Mouse (Mus musculus): ENCODE results near the gene Pitpnb. TPM values are rescaled to one million over a fixed set of nuclear protein-coding genes. Genes with fewer than 3 reads are reported as not detected.

Pitpnb gene
- polyA plus RNA-seq, 1 experiment: 71.6 TPM

DNA sequence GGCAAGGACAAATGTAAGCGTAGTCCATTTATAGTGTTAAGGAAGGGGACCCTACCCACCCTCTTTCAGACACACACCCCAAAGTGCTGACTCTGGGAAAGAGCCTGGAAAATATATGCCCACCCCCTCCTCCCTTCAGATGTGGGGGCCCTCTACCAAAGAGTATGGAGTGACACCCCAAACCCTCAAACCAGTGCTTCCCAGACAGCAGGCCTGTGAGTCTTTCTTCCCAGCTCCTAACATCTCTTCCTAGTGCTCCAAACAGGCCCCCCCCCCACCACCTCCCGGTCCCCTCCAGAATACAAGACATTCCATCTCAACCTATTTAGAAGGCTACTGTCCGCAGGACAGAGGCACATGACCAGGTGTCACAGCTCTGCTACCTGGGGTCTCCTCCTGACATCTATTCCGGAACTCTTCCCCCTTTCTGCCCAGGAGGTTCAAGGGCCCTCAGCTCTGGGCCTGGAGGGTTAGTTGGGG is 84.2 kb downstream of the Pitpnb start:
- no peak for DNase-seq
- peaks cover 12% of the 10 kb centered on the region for H3K27me3 ChIP-seq (ENCODE audit: control insufficient read depth, insufficient read depth, low read length)
- no peak for TF ChIP-seq CTCF (IDR thresholded peaks at IDR 0.05; ENCODE audit: borderline replicate concordance, insufficient read depth, low read depth, low read length)
- TF ChIP-seq POLR2A (IDR thresholded peaks at IDR 0.05; ENCODE audit: borderline replicate concordance, insufficient read depth, low read length): no peak
- H3K4me3 ChIP-seq (replicated peaks; ENCODE audit: insufficient read depth, low read depth, low read length): no peak overlapping the region
- H3K27ac ChIP-seq (ENCODE audit: insufficient read depth, low read length): no peak overlapping the region
- H3K4me1 ChIP-seq (ENCODE audit: control insufficient read depth, insufficient read depth, low read length): peaks cover 4% of the 10 kb centered on the region; the same call in 1 of the 2 replicates
- 72% methylated on average over 4 of the region's 4 CpGs for WGBS

DNA sequence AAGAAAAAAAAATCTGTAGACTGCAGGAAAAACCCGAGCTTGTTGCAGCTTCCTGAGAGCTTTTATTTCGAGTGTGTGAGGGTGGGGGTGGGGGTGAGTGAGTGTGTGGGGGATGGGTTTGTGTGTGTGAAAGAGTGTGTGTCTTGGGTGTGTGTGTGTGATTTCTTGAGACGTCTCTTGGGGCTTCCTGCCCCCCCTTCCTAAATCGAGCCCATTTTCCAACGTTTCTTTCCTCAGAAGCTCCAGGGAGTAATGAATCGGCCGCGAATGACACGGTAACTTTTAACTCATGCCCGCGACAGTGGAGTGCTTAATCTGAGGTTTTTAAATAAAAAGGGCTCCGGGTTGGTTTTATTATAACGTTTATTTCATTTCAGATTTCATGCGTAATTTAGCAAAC is 85.0 kb downstream of the Pitpnb start:
- WGBS: 17% methylated on average over 14 of the region's 14 CpGs
- TF ChIP-seq POLR2A (IDR thresholded peaks at IDR 0.05; ENCODE audit: borderline replicate concordance, insufficient read depth, low read length): no peak
- TF ChIP-seq CTCF (IDR thresholded peaks at IDR 0.05; ENCODE audit: borderline replicate concordance, insufficient read depth, low read depth, low read length): no peak
- no peak overlapping the region for H3K27ac ChIP-seq (ENCODE audit: insufficient read depth, low read length)
- H3K4me3 ChIP-seq (replicated peaks; ENCODE audit: insufficient read depth, low read depth, low read length): no peak overlapping the region
- DNase-seq: no peak
- peaks cover 4% of the 10 kb centered on the region; the same call in 1 of the 2 replicates for H3K4me1 ChIP-seq (ENCODE audit: control insufficient read depth, insufficient read depth, low read length)
- peaks cover 17% of the 10 kb centered on the region for H3K27me3 ChIP-seq (ENCODE audit: control insufficient read depth, insufficient read depth, low read length)

DNA sequence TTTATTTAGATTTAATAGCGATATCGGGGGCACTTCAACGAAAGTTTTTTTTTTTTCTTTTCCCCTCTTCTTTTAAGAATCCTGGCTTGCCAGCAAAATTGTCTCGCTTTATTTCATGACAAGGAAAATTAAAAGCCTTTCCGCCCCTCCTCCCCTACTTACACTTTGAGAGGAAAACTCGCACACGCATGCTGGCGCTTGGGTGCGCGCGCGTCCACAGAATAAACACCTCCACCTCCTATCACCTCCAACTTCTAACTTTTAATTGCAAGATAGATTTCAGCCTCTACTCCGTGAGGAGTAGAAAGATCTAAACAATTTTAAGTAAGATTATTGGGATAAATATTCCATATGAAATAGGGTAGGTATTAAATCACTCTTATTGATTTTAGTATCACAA is 85.5 kb downstream of the Pitpnb start:
- 9% methylated on average over 13 of the region's 13 CpGs for WGBS
- TF ChIP-seq CTCF (IDR thresholded peaks at IDR 0.05; ENCODE audit: borderline replicate concordance, insufficient read depth, low read depth, low read length): no peak
- no peak for TF ChIP-seq POLR2A (IDR thresholded peaks at IDR 0.05; ENCODE audit: borderline replicate concordance, insufficient read depth, low read length)
- H3K27me3 ChIP-seq (ENCODE audit: control insufficient read depth, insufficient read depth, low read length): peaks cover 17% of the 10 kb centered on the region
- no peak overlapping the region for H3K4me3 ChIP-seq (replicated peaks; ENCODE audit: insufficient read depth, low read depth, low read length)
- no peak overlapping the region for H3K27ac ChIP-seq (ENCODE audit: insufficient read depth, low read length)
- DNase-seq: no peak
- peaks cover 4% of the 10 kb centered on the region; the same call in 1 of the 2 replicates for H3K4me1 ChIP-seq (ENCODE audit: control insufficient read depth, insufficient read depth, low read length)

DNA sequence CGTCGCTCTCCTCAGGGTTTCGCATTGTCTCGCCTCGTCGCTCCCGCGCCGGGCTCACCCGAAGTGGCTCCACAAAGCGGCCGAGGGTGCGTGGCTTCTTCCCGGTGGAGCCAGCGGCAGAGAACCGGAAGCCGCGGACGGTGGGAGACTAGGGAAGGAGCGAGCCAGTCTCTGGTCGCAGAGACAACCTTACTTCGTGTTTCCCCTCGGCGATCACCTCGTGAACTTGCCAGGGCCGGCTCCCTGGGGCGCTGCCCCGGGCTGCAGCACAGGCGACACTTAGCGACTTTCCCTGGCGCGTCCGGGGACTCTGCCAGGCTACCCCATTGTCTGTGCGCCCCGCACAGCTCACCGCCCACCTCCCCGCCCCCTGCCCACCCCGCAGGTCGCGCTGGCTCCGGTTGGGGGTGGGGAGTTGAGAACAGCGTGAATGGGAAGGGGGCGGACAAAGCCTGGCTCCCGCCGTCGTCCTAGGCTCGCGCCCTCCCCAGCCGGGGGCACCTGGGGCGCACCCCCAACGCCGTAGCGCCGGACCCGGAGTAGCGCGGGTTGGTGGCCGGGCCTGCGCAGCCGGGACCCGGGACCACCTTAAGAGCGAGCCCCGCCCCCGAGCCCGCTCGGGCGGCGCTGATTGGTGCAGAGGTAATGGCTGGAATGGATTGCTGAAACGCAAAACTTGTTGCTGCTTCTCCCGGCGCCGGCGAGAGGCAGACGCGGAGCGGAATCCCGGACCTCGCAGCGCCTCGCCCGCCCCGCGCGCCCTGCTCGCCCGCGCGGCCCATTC is 86.2 kb downstream of the Pitpnb start, which contains the start of gene Mn1:
Gene Mn1 (plus strand): TSS at position 772 of the 784 bp plus-strand sequence.
- TF ChIP-seq CTCF (IDR thresholded peaks at IDR 0.05; ENCODE audit: borderline replicate concordance, insufficient read depth, low read depth, low read length): no peak
- Histone ChIP-seq H3K4me3 (replicated peaks; ENCODE audit: insufficient read depth, low read depth, low read length) (peak within 1 kb of the TSS; percentile 43), H3K4me1 (ENCODE audit: control insufficient read depth, insufficient read depth, low read length) (peaks cover 4% of the 10 kb centered on the region; the same call in 1 of the 2 replicates), H3K27me3 (ENCODE audit: control insufficient read depth, insufficient read depth, low read length) (peaks cover 17% of the 10 kb centered on the region), H3K27ac (ENCODE audit: insufficient read depth, low read length) (no peak within 1 kb of the TSS)
- under 1% methylated on average over 86 of the region's 88 CpGs for WGBS
- DNase-seq: peak; percentile 47 to 56

DNA sequence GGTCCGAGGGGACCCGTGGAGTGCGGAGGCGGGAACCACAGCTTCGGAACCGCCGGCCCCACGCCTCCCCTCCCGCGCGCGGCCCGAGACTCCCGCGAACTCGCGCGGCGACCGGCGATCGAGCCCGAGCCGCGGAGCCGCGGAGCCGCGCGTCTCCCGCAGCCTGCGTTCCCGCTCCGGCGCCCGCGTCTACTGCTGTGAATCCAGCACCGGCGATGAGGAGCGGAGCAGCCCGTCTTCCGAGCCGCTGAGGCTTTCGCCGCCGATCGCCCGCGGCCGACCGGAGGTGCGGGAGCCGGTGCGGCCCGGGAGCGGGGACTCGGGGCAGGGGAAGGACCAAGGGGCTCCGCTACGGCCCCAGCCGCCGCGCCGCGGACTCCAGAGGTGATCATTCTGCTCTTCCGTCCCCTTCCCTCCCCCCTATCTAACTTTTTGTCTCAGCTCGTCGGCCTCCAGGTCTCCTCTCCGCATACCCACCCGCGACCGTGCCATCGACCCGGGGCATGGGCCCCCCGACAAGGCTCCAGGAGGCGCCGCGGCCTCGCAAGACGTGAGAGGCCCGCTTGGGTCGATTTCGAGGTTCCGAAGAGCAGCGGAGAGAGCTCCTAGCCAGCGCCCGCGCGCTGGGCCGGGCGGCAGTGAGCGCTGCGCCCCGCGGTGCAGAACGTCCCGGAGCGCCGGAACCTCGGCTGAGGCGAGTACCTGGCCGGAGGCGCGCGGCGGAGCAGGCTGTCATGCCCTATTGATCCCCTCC is 87.0 kb downstream of the Pitpnb start:
- Histone ChIP-seq H3K4me1 (ENCODE audit: control insufficient read depth, insufficient read depth, low read length) (peaks cover 4% of the 10 kb centered on the region; the same call in 1 of the 2 replicates), H3K27ac (ENCODE audit: insufficient read depth, low read length) (no peak overlapping the region), H3K27me3 (ENCODE audit: control insufficient read depth, insufficient read depth, low read length) (peaks cover 17% of the 10 kb centered on the region), H3K4me3 (replicated peaks; ENCODE audit: insufficient read depth, low read depth, low read length) (peak overlapping the region; percentile 43)
- DNase-seq: peak in 1 of 2 experiments; percentile 19
- WGBS: under 1% methylated on average over 105 of the region's 105 CpGs
- TF ChIP-seq CTCF (IDR thresholded peaks at IDR 0.05; ENCODE audit: borderline replicate concordance, insufficient read depth, low read depth, low read length) (no peak), POLR2A (IDR thresholded peaks at IDR 0.05; ENCODE audit: borderline replicate concordance, insufficient read depth, low read length) (no peak)

DNA sequence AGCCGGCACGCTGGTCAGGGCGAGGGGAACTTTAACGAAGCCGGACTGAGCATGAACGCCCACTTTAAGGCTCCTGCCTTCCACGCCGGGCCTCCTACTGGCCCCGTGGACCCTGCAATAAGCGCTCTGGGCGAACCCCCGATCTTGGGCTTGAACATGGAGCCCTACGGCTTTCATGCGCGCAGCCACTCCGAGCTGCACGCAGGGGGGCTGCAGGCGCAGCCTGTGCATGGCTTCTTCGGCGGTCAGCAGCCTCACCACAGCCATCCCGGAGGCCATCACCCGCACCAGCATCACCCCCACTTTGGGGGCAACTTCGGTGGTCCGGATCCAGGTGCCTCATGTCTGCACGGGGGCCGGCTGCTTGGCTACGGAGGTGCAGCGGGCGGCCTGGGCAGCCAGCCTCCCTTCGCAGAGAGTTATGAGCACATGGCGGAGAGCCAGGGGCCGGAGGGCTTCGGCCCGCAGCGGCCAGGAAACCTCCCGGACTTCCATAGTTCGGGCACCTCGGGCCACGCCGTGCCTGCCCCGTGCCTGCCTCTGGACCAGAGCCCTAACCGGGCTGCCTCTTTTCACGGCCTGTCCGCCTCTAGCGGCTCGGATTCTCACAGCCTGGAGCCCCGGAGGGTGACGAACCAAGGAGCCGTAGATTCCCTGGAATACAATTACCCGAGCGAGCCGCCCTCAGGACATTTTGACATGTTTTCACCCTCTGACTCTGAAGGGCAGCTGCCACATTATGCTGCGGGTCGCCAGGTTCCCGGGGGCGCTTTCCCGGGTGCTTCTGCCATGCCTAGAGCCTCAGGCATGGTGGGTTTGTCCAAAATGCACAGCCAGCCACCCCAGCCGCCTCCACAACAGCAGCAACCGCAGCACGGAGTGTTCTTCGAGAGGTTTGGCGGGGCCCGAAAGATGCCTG is 87.9 kb downstream of the Pitpnb start:
- TF ChIP-seq CTCF (IDR thresholded peaks at IDR 0.05; ENCODE audit: borderline replicate concordance, insufficient read depth, low read depth, low read length): no peak
- TF ChIP-seq POLR2A (IDR thresholded peaks at IDR 0.05; ENCODE audit: borderline replicate concordance, insufficient read depth, low read length): no peak
- peaks cover 17% of the 10 kb centered on the region for H3K27me3 ChIP-seq (ENCODE audit: control insufficient read depth, insufficient read depth, low read length)
- WGBS: 3% methylated on average over 63 of the region's 63 CpGs
- peaks cover 4% of the 10 kb centered on the region; the same call in 1 of the 2 replicates for H3K4me1 ChIP-seq (ENCODE audit: control insufficient read depth, insufficient read depth, low read length)
- peak in 1 of 2 experiments; percentile 22 for DNase-seq
- H3K27ac ChIP-seq (ENCODE audit: insufficient read depth, low read length): no peak overlapping the region
- no peak overlapping the region for H3K4me3 ChIP-seq (replicated peaks; ENCODE audit: insufficient read depth, low read depth, low read length)
